Mouse (Mus musculus): ENCODE measurements around the gene Cdkl5. TPM values are rescaled to one million over a fixed set of nuclear protein-coding genes. Genes with fewer than 3 reads are reported as not detected.
"Not testable (repeated sequence)": the region's sequence is repeated elsewhere in the genome, so short reads cannot be mapped to it uniquely, and the experiment has no call there.

Gene Cdkl5
- polyA plus RNA-seq, 1 experiment: 4.4 TPM

GRCm38 (mm10) chrX:160865022-160865421 is 129.5 kb downstream of the Cdkl5 start:
- H3K4me3 ChIP-seq (ENCODE audit: insufficient read depth, low read length): no peak overlapping the region
- no peaks in the 10 kb centered on the region for H3K4me1 ChIP-seq (ENCODE audit: control insufficient read depth, insufficient read depth, low read length)
- TF ChIP-seq POLR2A (IDR thresholded peaks at IDR 0.05; ENCODE audit: low read depth, low read length): no peak
- TF ChIP-seq CTCF (IDR thresholded peaks at IDR 0.05; ENCODE audit: borderline replicate concordance, insufficient read depth, low read length): no peak
- no peak overlapping the region for H3K27ac ChIP-seq (ENCODE audit: insufficient read depth, low read length)

GRCm38 (mm10) chrX:160863689-160864383 is 130.7 kb downstream of the Cdkl5 start:
- H3K27ac ChIP-seq (ENCODE audit: insufficient read depth, low read length): no peak overlapping the region
- no peak overlapping the region for H3K4me3 ChIP-seq (ENCODE audit: insufficient read depth, low read length)
- TF ChIP-seq POLR2A (IDR thresholded peaks at IDR 0.05; ENCODE audit: low read depth, low read length): no peak
- TF ChIP-seq CTCF (IDR thresholded peaks at IDR 0.05; ENCODE audit: borderline replicate concordance, insufficient read depth, low read length): no peak
- no peaks in the 10 kb centered on the region for H3K4me1 ChIP-seq (ENCODE audit: control insufficient read depth, insufficient read depth, low read length)

GRCm38 (mm10) chrX:160808226-160808625 is 186.3 kb downstream of the Cdkl5 start:
- Histone ChIP-seq H3K27ac (ENCODE audit: insufficient read depth, low read length) (no peak overlapping the region), H3K4me3 (ENCODE audit: insufficient read depth, low read length) (no peak overlapping the region), H3K4me1 (ENCODE audit: control insufficient read depth, insufficient read depth, low read length) (no peaks in the 10 kb centered on the region)
- TF ChIP-seq POLR2A (IDR thresholded peaks at IDR 0.05; ENCODE audit: low read depth, low read length) (no peak), CTCF (IDR thresholded peaks at IDR 0.05; ENCODE audit: borderline replicate concordance, insufficient read depth, low read length) (no peak)

- no peak overlapping the region for H3K27ac ChIP-seq (ENCODE audit: insufficient read depth, low read length)
- H3K4me1 ChIP-seq (ENCODE audit: control insufficient read depth, insufficient read depth, low read length): no peaks in the 10 kb centered on the region
These were observed 189.9 kb downstream of the Cdkl5 start for GRCm38 (mm10) chrX:160804409-160805150.

GRCm38 (mm10) chrX:160794920-160795319 is 199.6 kb downstream of the Cdkl5 start:
- no peaks in the 10 kb centered on the region for H3K4me1 ChIP-seq (ENCODE audit: control insufficient read depth, insufficient read depth, low read length)
- no peak overlapping the region for H3K4me3 ChIP-seq (ENCODE audit: insufficient read depth, low read length)
- no peak for TF ChIP-seq CTCF (IDR thresholded peaks at IDR 0.05; ENCODE audit: borderline replicate concordance, insufficient read depth, low read length)
- TF ChIP-seq POLR2A (IDR thresholded peaks at IDR 0.05; ENCODE audit: low read depth, low read length): no peak
- no peak overlapping the region for H3K27ac ChIP-seq (ENCODE audit: insufficient read depth, low read length)

More at GRCm38 (mm10) chrX:160804409-160805150, 189.9 kb downstream of the Cdkl5 start:
- no peak for TF ChIP-seq POLR2A (IDR thresholded peaks at IDR 0.05; ENCODE audit: low read depth, low read length)
- TF ChIP-seq CTCF (IDR thresholded peaks at IDR 0.05; ENCODE audit: borderline replicate concordance, insufficient read depth, low read length): no peak
- no peak overlapping the region for H3K4me3 ChIP-seq (ENCODE audit: insufficient read depth, low read length)

- no peak for TF ChIP-seq POLR2A (IDR thresholded peaks at IDR 0.05; ENCODE audit: low read depth, low read length)
- TF ChIP-seq CTCF (IDR thresholded peaks at IDR 0.05; ENCODE audit: borderline replicate concordance, insufficient read depth, low read length): no peak
- no peaks in the 10 kb centered on the region for H3K4me1 ChIP-seq (ENCODE audit: control insufficient read depth, insufficient read depth, low read length)
- H3K27ac ChIP-seq (ENCODE audit: insufficient read depth, low read length): no peak overlapping the region
- no peak overlapping the region for H3K4me3 ChIP-seq (ENCODE audit: insufficient read depth, low read length)
These were observed 212.2 kb downstream of the Cdkl5 start for GRCm38 (mm10) chrX:160782276-160782675.

- no peak overlapping the region for H3K27ac ChIP-seq (ENCODE audit: insufficient read depth, low read length)
- TF ChIP-seq CTCF (IDR thresholded peaks at IDR 0.05; ENCODE audit: borderline replicate concordance, insufficient read depth, low read length): no peak
- no peak for TF ChIP-seq POLR2A (IDR thresholded peaks at IDR 0.05; ENCODE audit: low read depth, low read length)
- H3K4me1 ChIP-seq (ENCODE audit: control insufficient read depth, insufficient read depth, low read length): no peaks in the 10 kb centered on the region
- no peak overlapping the region for H3K4me3 ChIP-seq (ENCODE audit: insufficient read depth, low read length)
These were observed 221.5 kb downstream of the Cdkl5 start for GRCm38 (mm10) chrX:160773033-160773432.

- H3K4me1 ChIP-seq (ENCODE audit: control insufficient read depth, insufficient read depth, low read length); H3K27ac ChIP-seq (ENCODE audit: insufficient read depth, low read length); H3K4me3 ChIP-seq (ENCODE audit: insufficient read depth, low read length): not testable (repeated sequence)
These were observed 224.9 kb downstream of the Cdkl5 start for GRCm38 (mm10) chrX:160769622-160770021.

- H3K27ac ChIP-seq (ENCODE audit: insufficient read depth, low read length): no peak within 1 kb of the TSS
- TF ChIP-seq POLR2A (IDR thresholded peaks at IDR 0.05; ENCODE audit: low read depth, low read length) (no peak), CTCF (IDR thresholded peaks at IDR 0.05; ENCODE audit: borderline replicate concordance, insufficient read depth, low read length) (no peak)
- H3K4me3 ChIP-seq (ENCODE audit: insufficient read depth, low read length): peak within 1 kb of the TSS; percentile 24; the same call in 1 of the 2 replicates
- no peaks in the 10 kb centered on the region for H3K4me1 ChIP-seq (ENCODE audit: control insufficient read depth, insufficient read depth, low read length)
These were observed 226.8 kb downstream of the Cdkl5 start, which contains the start of gene Rs1 for GRCm38 (mm10) chrX:160767713-160768112. Rs1 (plus strand) TSS chrX:160768013.

- TF ChIP-seq CTCF (IDR thresholded peaks at IDR 0.05; ENCODE audit: borderline replicate concordance, insufficient read depth, low read length) (no peak), POLR2A (IDR thresholded peaks at IDR 0.05; ENCODE audit: low read depth, low read length) (no peak)
- no peak overlapping the region for H3K27ac ChIP-seq (ENCODE audit: insufficient read depth, low read length)
- H3K4me3 ChIP-seq (ENCODE audit: insufficient read depth, low read length): peak overlapping the region; percentile 77
- H3K4me1 ChIP-seq (ENCODE audit: control insufficient read depth, insufficient read depth, low read length): no peaks in the 10 kb centered on the region
These were observed 228.3 kb downstream of the Cdkl5 start for GRCm38 (mm10) chrX:160766233-160766616.

Measured in embryonic fibroblast, embryonic 13.5 days (primary cell).